Mouse (Mus musculus): ENCODE results near the gene Rhbg. TPM values are rescaled to one million over a fixed set of nuclear protein-coding genes. Genes with fewer than 3 reads are reported as not detected.

The Rhbg gene
- not detected for polyA plus RNA-seq (2014; fragmentation: Illumina TruSeq; extraction: RNeasy Lipid Tissue Mini Kit (QIAGEN cat#74804); ENCODE audit: low read depth, low replicate concordance)

GRCm38 (mm10) chr3:88254268-88254926 is at the start of gene Rhbg:
Gene Rhbg (minus strand): TSS chr3:88254709.

DNA sequence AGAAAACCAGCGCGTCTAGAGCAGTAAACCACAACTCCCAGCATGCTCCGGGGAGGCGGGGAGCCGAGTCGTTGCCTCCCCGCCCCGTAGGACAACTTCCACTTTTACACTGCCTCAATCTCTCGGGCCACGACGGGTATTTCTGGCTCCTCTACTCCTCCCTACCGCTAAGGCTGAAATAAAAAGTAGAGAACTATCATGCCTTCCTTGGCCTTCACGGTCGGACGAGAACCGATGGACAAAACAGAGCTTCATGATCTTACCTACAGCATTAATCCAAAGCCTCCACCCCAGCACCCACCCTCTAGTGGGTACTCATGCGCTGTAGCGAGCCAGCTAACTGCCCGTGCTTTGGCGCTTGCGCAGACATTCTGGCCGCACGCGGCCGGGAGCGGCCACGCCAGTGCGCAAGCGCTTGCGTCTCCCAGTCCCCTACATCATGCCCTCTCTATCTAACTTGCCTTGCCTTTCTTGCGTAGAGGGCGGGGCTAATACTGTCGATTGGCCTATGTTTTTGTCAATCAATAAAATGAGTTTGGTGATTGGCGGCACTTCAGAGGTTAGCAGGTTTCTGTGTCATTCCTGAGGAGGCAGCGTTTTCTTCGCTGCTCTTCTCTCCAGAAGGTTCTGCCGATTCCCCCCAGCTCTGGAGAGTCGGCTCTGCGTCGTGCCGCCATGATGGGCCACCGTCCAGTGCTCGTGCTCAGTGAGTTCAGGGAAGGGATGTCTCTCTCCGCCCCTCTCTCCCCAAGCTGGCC is 42.2 kb upstream of the Rhbg start, which contains the start of the genes Tsacc and Cct3:
Tsacc (minus strand) TSS at position 439 of the 758 bp plus-strand sequence.
Cct3 (plus strand) TSS at position 556 of the 758 bp plus-strand sequence.

GRCm38 (mm10) chr3:88287110-88287509 is 32.6 kb upstream of the Rhbg start, which contains the start of gene Gm38392:
Gene Gm38392 (minus strand): TSS chr3:88287210.

Other genes with a start within 250 kb of the Rhbg start
- not detected for gene Hapln2, start 227.1 kb downstream of the Rhbg start, polyA plus RNA-seq (2014; fragmentation: Illumina TruSeq; extraction: RNeasy Lipid Tissue Mini Kit (QIAGEN cat#74804); ENCODE audit: low read depth, low replicate concordance)
- gene Gpatch4, start 211.6 kb downstream of the Rhbg start, polyA plus RNA-seq (2014; fragmentation: Illumina TruSeq; extraction: RNeasy Lipid Tissue Mini Kit (QIAGEN cat#74804); ENCODE audit: low read depth, low replicate concordance): 11.0 TPM
- 37.4 TPM for gene Naxe, start 196.2 kb downstream of the Rhbg start, polyA plus RNA-seq (2014; fragmentation: Illumina TruSeq; extraction: RNeasy Lipid Tissue Mini Kit (QIAGEN cat#74804); ENCODE audit: low read depth, low replicate concordance)
- not detected for gene Ttc24, start 176.4 kb downstream of the Rhbg start, polyA plus RNA-seq (2014; fragmentation: Illumina TruSeq; extraction: RNeasy Lipid Tissue Mini Kit (QIAGEN cat#74804); ENCODE audit: low read depth, low replicate concordance)
- 0.47 TPM for gene Iqgap3, start 172.7 kb downstream of the Rhbg start, polyA plus RNA-seq (2014; fragmentation: Illumina TruSeq; extraction: RNeasy Lipid Tissue Mini Kit (QIAGEN cat#74804); ENCODE audit: low read depth, low replicate concordance)
- gene Mef2d, start 112.3 kb downstream of the Rhbg start, polyA plus RNA-seq (2014; fragmentation: Illumina TruSeq; extraction: RNeasy Lipid Tissue Mini Kit (QIAGEN cat#74804); ENCODE audit: low read depth, low replicate concordance): 17.6 TPM
- gene Gm38392, start 32.5 kb upstream of the Rhbg start, polyA plus RNA-seq (2014; fragmentation: Illumina TruSeq; extraction: RNeasy Lipid Tissue Mini Kit (QIAGEN cat#74804); ENCODE audit: low read depth, low replicate concordance): not detected
- gene Tsacc, start 42.3 kb upstream of the Rhbg start, polyA plus RNA-seq (2014; fragmentation: Illumina TruSeq; extraction: RNeasy Lipid Tissue Mini Kit (QIAGEN cat#74804); ENCODE audit: low read depth, low replicate concordance): 3.9 TPM
- 157 TPM for gene Cct3, start 42.4 kb upstream of the Rhbg start, polyA plus RNA-seq (2014; fragmentation: Illumina TruSeq; extraction: RNeasy Lipid Tissue Mini Kit (QIAGEN cat#74804); ENCODE audit: low read depth, low replicate concordance)
- gene Glmp, start 70.3 kb upstream of the Rhbg start, polyA plus RNA-seq (2014; fragmentation: Illumina TruSeq; extraction: RNeasy Lipid Tissue Mini Kit (QIAGEN cat#74804); ENCODE audit: low read depth, low replicate concordance): 2.6 TPM
- 0.29 TPM for gene Tmem79, start 81.4 kb upstream of the Rhbg start, polyA plus RNA-seq (2014; fragmentation: Illumina TruSeq; extraction: RNeasy Lipid Tissue Mini Kit (QIAGEN cat#74804); ENCODE audit: low read depth, low replicate concordance)
- 21.1 TPM for gene Smg5, start 81.6 kb upstream of the Rhbg start, polyA plus RNA-seq (2014; fragmentation: Illumina TruSeq; extraction: RNeasy Lipid Tissue Mini Kit (QIAGEN cat#74804); ENCODE audit: low read depth, low replicate concordance)
- not detected for gene Paqr6, start 109.9 kb upstream of the Rhbg start, polyA plus RNA-seq (2014; fragmentation: Illumina TruSeq; extraction: RNeasy Lipid Tissue Mini Kit (QIAGEN cat#74804); ENCODE audit: low read depth, low replicate concordance)
- not detected for gene Bglap3, start 118.0 kb upstream of the Rhbg start, polyA plus RNA-seq (2014; fragmentation: Illumina TruSeq; extraction: RNeasy Lipid Tissue Mini Kit (QIAGEN cat#74804); ENCODE audit: low read depth, low replicate concordance)
- gene Bglap2, start 124.0 kb upstream of the Rhbg start, polyA plus RNA-seq (2014; fragmentation: Illumina TruSeq; extraction: RNeasy Lipid Tissue Mini Kit (QIAGEN cat#74804); ENCODE audit: low read depth, low replicate concordance): not detected
- not detected for gene Bglap, start 129.8 kb upstream of the Rhbg start, polyA plus RNA-seq (2014; fragmentation: Illumina TruSeq; extraction: RNeasy Lipid Tissue Mini Kit (QIAGEN cat#74804); ENCODE audit: low read depth, low replicate concordance)
- gene Pmf1, start 155.6 kb upstream of the Rhbg start, polyA plus RNA-seq (2014; fragmentation: Illumina TruSeq; extraction: RNeasy Lipid Tissue Mini Kit (QIAGEN cat#74804); ENCODE audit: low read depth, low replicate concordance): 3.0 TPM
- 21.4 TPM for gene Slc25a44, start 170.4 kb upstream of the Rhbg start, polyA plus RNA-seq (2014; fragmentation: Illumina TruSeq; extraction: RNeasy Lipid Tissue Mini Kit (QIAGEN cat#74804); ENCODE audit: low read depth, low replicate concordance)
- gene Sema4a, start 206.5 kb upstream of the Rhbg start, polyA plus RNA-seq (2014; fragmentation: Illumina TruSeq; extraction: RNeasy Lipid Tissue Mini Kit (QIAGEN cat#74804); ENCODE audit: low read depth, low replicate concordance): 2.4 TPM

Measured in adrenal gland, adult 10 weeks (tissue).